Mouse (Mus musculus) CH12.LX (cell line): ENCODE results near the gene Gnaz.

Source experiments
- BHLHE40 ChIP-seq: IDR thresholded peaks from 2 replicates; pipeline ENCODE4 v1.6.1; 2011; ENCODE audit warnings: mild to moderate bottlenecking, low read depth, low read length, improper control_type of control experiment
- CHD2 ChIP-seq: IDR thresholded peaks from 2 replicates; pipeline ENCODE4 v1.6.1; 2011; ENCODE audit warnings: low read length, improper control_type of control experiment
- CTCF ChIP-seq, 2 experiments: IDR thresholded peaks in 1 of 2; conservative IDR thresholded peaks in 1 of 2; 2 replicates each; pipeline ENCODE4 v1.5.1; 2011 to 2012; ENCODE audit warnings: low read depth in 2 of 2, low read length in 2 of 2, improper control_type of control experiment in 1 of 2, inconsistent platforms in 1 of 2, mild to moderate bottlenecking in 1 of 2, moderate library complexity in 1 of 2
- E2F4 ChIP-seq: IDR thresholded peaks from 2 replicates; pipeline ENCODE4 v1.6.1; 2011; ENCODE audit warnings: low read depth, low read length, improper control_type of control experiment; ENCODE audit not compliant: insufficient replicate concordance
- JUND ChIP-seq: conservative IDR thresholded peaks from 2 replicates; pipeline ENCODE4 v1.6.1; 2011; ENCODE audit warnings: low read depth, low read length, improper control_type of control experiment
- MAFK ChIP-seq: IDR thresholded peaks from 2 replicates; pipeline ENCODE4 v1.6.1; 2011; ENCODE audit warnings: low read length, improper control_type of control experiment; ENCODE audit not compliant: insufficient replicate concordance
- MEF2A ChIP-seq: IDR thresholded peaks from 2 replicates; pipeline ENCODE4 v1.6.1; 2014; ENCODE audit warnings: low read depth, mild to moderate bottlenecking, inconsistent platforms, low read length, improper control_type of control experiment, borderline replicate concordance
- MXI1 ChIP-seq: IDR thresholded peaks from 2 replicates; pipeline ENCODE4 v1.6.1; 2011; ENCODE audit warnings: mild to moderate bottlenecking, low read depth, low read length, improper control_type of control experiment
- NRF1 ChIP-seq: IDR thresholded peaks from 2 replicates; pipeline ENCODE4 v1.6.1; 2014; ENCODE audit warnings: low read depth, mild to moderate bottlenecking, inconsistent platforms, low read length, improper control_type of control experiment, moderate library complexity
- PAX5 ChIP-seq: IDR thresholded peaks from 2 replicates; pipeline ENCODE4 v1.6.1; 2012; ENCODE audit warnings: low read length, inconsistent platforms, mixed read lengths
- POLR2A ChIP-seq: IDR thresholded peaks from 2 replicates; pipeline ENCODE4 v1.6.1; 2011; ENCODE audit warnings: low read depth, mild to moderate bottlenecking, improper control_type of control experiment, low read length
- RCOR1 ChIP-seq: conservative IDR thresholded peaks from 2 replicates; pipeline ENCODE4 v1.6.1; 2012; ENCODE audit warnings: low read depth, mild to moderate bottlenecking, inconsistent platforms, low read length, improper control_type of control experiment
- ZNF384 ChIP-seq: IDR thresholded peaks from 2 replicates; pipeline ENCODE4 v1.6.1; 2012; ENCODE audit warnings: low read depth, low read length, improper control_type of control experiment, inconsistent platforms

DNA sequence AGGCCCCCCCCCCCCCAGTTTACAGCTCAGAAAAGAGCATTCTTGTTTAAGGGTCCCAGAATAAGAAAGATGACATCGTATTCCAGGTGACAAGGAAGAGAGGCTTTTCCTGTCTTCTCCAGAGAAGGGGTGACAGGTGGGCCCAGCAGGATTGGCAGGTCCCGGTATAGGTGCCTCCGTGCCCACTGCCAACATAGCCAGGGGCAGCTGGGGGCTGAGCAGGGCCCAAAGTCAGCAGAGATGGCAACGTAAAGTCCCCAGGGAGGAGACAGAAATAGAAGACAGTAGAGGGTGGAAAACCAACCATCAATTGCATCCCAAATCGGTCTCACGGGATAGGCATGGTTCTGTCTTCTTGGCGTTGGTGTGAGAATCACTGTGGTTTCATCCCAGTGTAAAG lies 81.7 kb downstream of the Gnaz start:
- no peak for TF ChIP-seq PAX5
- TF ChIP-seq CTCF (conservative IDR thresholded peaks at IDR 0.05 in 1 of 2, IDR thresholded peaks at IDR 0.05 in 1 of 2; ENCODE audit: low read depth in 2 of 2, low read length in 2 of 2), result no peak
- no peak for TF ChIP-seq POLR2A
- no peak for TF ChIP-seq E2F4
- TF ChIP-seq MXI1, result no peak
- no peak for TF ChIP-seq NRF1
- TF ChIP-seq CHD2, result no peak
- no peak for TF ChIP-seq MEF2A
- no peak for TF ChIP-seq ZNF384
- no peak for TF ChIP-seq RCOR1
- no peak for TF ChIP-seq BHLHE40
- no peak for TF ChIP-seq MAFK
- TF ChIP-seq JUND, result no peak
